Mouse (Mus musculus) forebrain, embryonic 10.5 days (tissue): Measurements from ENCODE around the gene Hivep3. TPM values are rescaled to one million over a fixed set of nuclear protein-coding genes. Genes with fewer than 3 reads are reported as not detected.
A peak's percentile ranks its signal among the peaks of the same experiment; 100 is the strongest.

Experiments
- DNase-seq: peaks from one replicate; pipeline ENCODE4 v3.0.0-alpha.2; 2017; ENCODE audit warnings: low spot score; ENCODE audit errors: extremely low spot score
- H3K27ac ChIP-seq: fragments of 300-500 bp; sonication (generic); 2 replicates; pipeline ENCODE4 v1.5.1; 2016; ENCODE audit warnings: mild to moderate bottlenecking
- H3K27me3 ChIP-seq: fragments of 300-500 bp; sonication (generic); 2 replicates; pipeline ENCODE4 v1.6.1; 2016; ENCODE audit warnings: mild to moderate bottlenecking; ENCODE audit not compliant: poor library complexity, severe bottlenecking
- H3K36me3 ChIP-seq: fragments of 300-500 bp; sonication (generic); replicated peaks from 2 replicates; pipeline ENCODE4 v1.6.1; 2016; ENCODE audit warnings: mild to moderate bottlenecking, moderate library complexity
- H3K4me1 ChIP-seq: fragments of 300-500 bp; sonication (generic); 2 replicates; pipeline ENCODE4 v1.6.1; 2016
- H3K4me3 ChIP-seq: fragments of 300-500 bp; sonication (generic); 2 replicates; pipeline ENCODE4 v1.5.1; 2016; ENCODE audit warnings: mild to moderate bottlenecking, moderate library complexity
- H3K9me3 ChIP-seq: fragments of 300-500 bp; sonication (generic); 2 replicates; pipeline ENCODE4 v1.6.1; 2016; ENCODE audit warnings: mild to moderate bottlenecking, moderate library complexity
- WGBS: fragments of 180-500 bp; shearing (Covaris S2); methylation state at CpG from one replicate; pipeline ENCODE4 v1.1.7; 2016; 5-methylcytosine and 5-hydroxymethylcytosine counted together
- polyA plus RNA-seq: library from polyadenylated mRNA; unstranded; fragments of >200 nt; fragmentation: Nextera tagmentation; extraction: Ambion mirVana; gene quantifications from 2 replicates; pipeline ENCODE4 v1.2.1, GENCODE M21; 2016

The Hivep3 gene
- polyA plus RNA-seq, 1 experiment from 2014 or later: 1.4 TPM

GRCm38 (mm10) chr4:120083700-120084099 is 350.1 kb downstream of the Hivep3 start:
- H3K4me1 ChIP-seq: no peaks in the 10 kb centered on the region
- H3K9me3 ChIP-seq: no peaks in the 10 kb centered on the region
- H3K4me3 ChIP-seq: no peak overlapping the region
- H3K36me3 ChIP-seq: no peaks in the 10 kb centered on the region
- DNase-seq: no peak
- WGBS: 88% methylated on average over 3 of the region's 3 CpGs
- no peaks in the 10 kb centered on the region for H3K27me3 ChIP-seq
- no peak overlapping the region for H3K27ac ChIP-seq

- Histone ChIP-seq H3K27me3 (no peaks in the 10 kb centered on the region), H3K27ac (no peak overlapping the region), H3K36me3 (no peaks in the 10 kb centered on the region), H3K4me3 (no peak overlapping the region), H3K9me3 (no peaks in the 10 kb centered on the region), H3K4me1 (peaks cover 13% of the 10 kb centered on the region)
- WGBS: 89% methylated on average over 8 of the region's 8 CpGs
- no peak for DNase-seq
These were observed 356.0 kb downstream of the Hivep3 start for GRCm38 (mm10) chr4:120089536-120089935.

DNA sequence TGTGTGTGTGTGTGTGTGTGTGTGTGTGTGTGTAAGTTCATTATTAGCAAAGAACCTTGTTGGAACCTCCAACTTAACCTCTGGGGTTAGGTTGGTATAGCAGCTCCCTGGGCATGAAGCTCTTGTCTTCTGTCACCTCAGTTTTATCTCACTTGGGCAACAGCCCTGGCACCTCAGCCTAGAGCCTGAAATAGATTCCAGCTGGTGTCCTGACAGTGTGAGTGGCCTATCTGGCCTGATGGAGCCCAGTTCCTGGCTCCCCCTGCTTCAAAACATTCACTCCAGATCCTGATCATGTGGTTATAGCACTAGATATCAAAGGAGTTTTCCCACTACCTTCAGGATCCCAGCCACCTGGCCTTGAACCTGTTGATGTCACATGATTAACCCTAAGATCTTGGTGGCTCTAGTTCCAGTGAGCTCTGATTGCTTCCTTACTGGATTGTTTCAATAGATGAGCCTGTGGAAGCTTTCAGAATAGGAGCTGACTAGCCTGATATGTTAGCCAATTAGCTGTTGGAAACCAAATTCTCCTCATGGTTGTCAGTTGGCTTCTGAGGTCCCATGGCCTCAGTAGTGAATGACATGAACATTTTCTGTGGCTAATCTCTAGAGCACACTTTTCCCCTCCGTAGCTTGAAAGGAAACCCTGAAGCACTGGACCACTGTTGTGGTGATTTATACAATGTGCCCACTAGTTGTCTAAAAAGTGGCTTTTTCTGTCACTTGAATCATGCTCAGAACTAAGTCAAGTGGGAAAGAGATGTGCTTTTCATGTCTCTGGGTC is 358.6 kb downstream of the Hivep3 start:
- H3K27me3 ChIP-seq: no peaks in the 10 kb centered on the region
- H3K27ac ChIP-seq: no peak overlapping the region
- DNase-seq: no peak
- 86% methylated on average over 1 of the region's 1 CpGs for WGBS
- H3K4me1 ChIP-seq: peaks cover 13% of the 10 kb centered on the region
- no peaks in the 10 kb centered on the region for H3K36me3 ChIP-seq
- no peaks in the 10 kb centered on the region for H3K9me3 ChIP-seq
- H3K4me3 ChIP-seq: no peak overlapping the region

- DNase-seq: no peak
- H3K9me3 ChIP-seq: peaks cover 15% of the 10 kb centered on the region; the same call in 1 of the 2 replicates
- 91% methylated on average over 19 of the region's 19 CpGs for WGBS
- H3K4me3 ChIP-seq: no peak overlapping the region
- no peaks in the 10 kb centered on the region for H3K27me3 ChIP-seq
- H3K36me3 ChIP-seq: no peaks in the 10 kb centered on the region
- H3K27ac ChIP-seq: no peak overlapping the region
- no peaks in the 10 kb centered on the region for H3K4me1 ChIP-seq
These were observed 363.4 kb downstream of the Hivep3 start for GRCm38 (mm10) chr4:120096935-120097334.

- DNase-seq: no peak
- no peaks in the 10 kb centered on the region for H3K27me3 ChIP-seq
- H3K27ac ChIP-seq: no peak overlapping the region
- H3K4me1 ChIP-seq: no peaks in the 10 kb centered on the region
- peaks cover 15% of the 10 kb centered on the region; the same call in 1 of the 2 replicates for H3K9me3 ChIP-seq
- H3K36me3 ChIP-seq: no peaks in the 10 kb centered on the region
- no peak overlapping the region for H3K4me3 ChIP-seq
These were observed 367.6 kb downstream of the Hivep3 start for GRCm38 (mm10) chr4:120101186-120101585.

GRCm38 (mm10) chr4:120104599-120104998 is 371.0 kb downstream of the Hivep3 start:
- Histone ChIP-seq H3K27me3 (no peaks in the 10 kb centered on the region), H3K27ac (no peak overlapping the region), H3K36me3 (no peaks in the 10 kb centered on the region), H3K4me1 (no peaks in the 10 kb centered on the region), H3K9me3 (no peaks in the 10 kb centered on the region; the same call in 1 of the 2 replicates), H3K4me3 (no peak overlapping the region)
- DNase-seq: peak; percentile 23
- WGBS: 53% methylated on average over 5 of the region's 5 CpGs

GRCm38 (mm10) chr4:120106362-120106761 is 372.8 kb downstream of the Hivep3 start:
- 91% methylated on average over 3 of the region's 3 CpGs for WGBS
- no peak overlapping the region for H3K4me3 ChIP-seq
- no peaks in the 10 kb centered on the region for H3K4me1 ChIP-seq
- no peaks in the 10 kb centered on the region for H3K36me3 ChIP-seq
- no peaks in the 10 kb centered on the region for H3K27me3 ChIP-seq
- H3K9me3 ChIP-seq: no peaks in the 10 kb centered on the region
- H3K27ac ChIP-seq: no peak overlapping the region
- no peak for DNase-seq

GRCm38 (mm10) chr4:120107787-120108186 is 374.2 kb downstream of the Hivep3 start:
- no peaks in the 10 kb centered on the region for H3K27me3 ChIP-seq
- H3K4me3 ChIP-seq: no peak overlapping the region
- DNase-seq: no peak
- H3K4me1 ChIP-seq: no peaks in the 10 kb centered on the region
- H3K36me3 ChIP-seq: no peaks in the 10 kb centered on the region
- no peaks in the 10 kb centered on the region for H3K9me3 ChIP-seq
- WGBS: 82% methylated on average over 8 of the region's 8 CpGs
- H3K27ac ChIP-seq: no peak overlapping the region

GRCm38 (mm10) chr4:120115516-120115915 is 381.9 kb downstream of the Hivep3 start:
- no peak overlapping the region for H3K4me3 ChIP-seq
- no peak overlapping the region for H3K27ac ChIP-seq
- H3K27me3 ChIP-seq: no peaks in the 10 kb centered on the region
- H3K36me3 ChIP-seq: no peaks in the 10 kb centered on the region
- WGBS: 88% methylated on average over 3 of the region's 3 CpGs
- no peak for DNase-seq
- H3K9me3 ChIP-seq: no peaks in the 10 kb centered on the region; the same call in 1 of the 2 replicates
- no peaks in the 10 kb centered on the region for H3K4me1 ChIP-seq

DNA sequence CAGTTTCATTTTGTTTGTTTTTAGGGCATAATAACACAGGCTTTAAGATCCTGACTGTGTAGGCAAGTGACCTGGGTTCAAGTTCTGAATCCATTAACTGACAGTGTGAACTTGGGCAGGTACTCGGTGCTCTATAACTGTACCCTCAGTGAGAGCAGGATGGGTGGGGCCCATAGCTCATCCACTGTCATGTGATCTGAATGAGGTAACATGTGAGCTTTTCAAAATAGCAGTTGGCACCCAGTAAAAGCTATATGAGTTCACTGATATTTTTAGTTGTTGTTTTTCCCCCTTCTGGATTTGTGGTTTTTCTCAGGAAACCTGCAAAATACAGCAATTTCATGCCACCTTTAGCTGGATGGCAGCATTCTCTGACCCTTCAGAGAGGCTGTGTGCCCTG is 382.7 kb downstream of the Hivep3 start:
- H3K27me3 ChIP-seq: no peaks in the 10 kb centered on the region
- H3K4me3 ChIP-seq: no peak overlapping the region
- WGBS: 94% methylated on average over 1 of the region's 1 CpGs

GRCm38 (mm10) chr4:120120276-120120675 is 386.7 kb downstream of the Hivep3 start:
- Histone ChIP-seq H3K36me3 (no peaks in the 10 kb centered on the region), H3K9me3 (no peaks in the 10 kb centered on the region; the same call in 1 of the 2 replicates), H3K27me3 (no peaks in the 10 kb centered on the region), H3K4me3 (no peak overlapping the region), H3K4me1 (no peaks in the 10 kb centered on the region), H3K27ac (no peak overlapping the region)
- peak; percentile 35 for DNase-seq
- 33% methylated on average over 8 of the region's 8 CpGs for WGBS

More for the DNA sequence above, 382.7 kb downstream of the Hivep3 start:
- H3K9me3 ChIP-seq: no peaks in the 10 kb centered on the region; the same call in 1 of the 2 replicates
- DNase-seq: no peak
- no peak overlapping the region for H3K27ac ChIP-seq
- no peaks in the 10 kb centered on the region for H3K4me1 ChIP-seq
- no peaks in the 10 kb centered on the region for H3K36me3 ChIP-seq

DNA sequence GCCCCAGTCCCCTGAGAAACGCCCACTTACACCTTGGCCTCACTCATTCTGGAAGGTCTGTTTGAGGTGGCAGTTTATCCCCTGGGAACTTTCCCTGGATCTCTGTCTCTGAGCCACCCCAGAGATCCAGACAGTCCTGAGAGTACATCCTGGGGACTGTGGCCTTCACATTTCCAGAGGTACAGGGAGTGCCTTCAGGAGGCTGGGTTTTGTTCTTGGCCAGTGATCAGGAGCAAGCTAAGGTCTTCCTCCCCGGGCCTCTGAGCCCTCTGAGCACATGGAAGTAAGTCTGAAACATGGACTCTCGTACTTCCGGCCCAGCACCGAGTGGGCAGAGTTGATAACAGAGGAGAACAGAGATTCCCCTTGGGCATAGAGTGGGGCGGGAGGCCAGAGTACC is 391.1 kb downstream of the Hivep3 start:
- Histone ChIP-seq H3K4me1 (no peaks in the 10 kb centered on the region), H3K4me3 (no peak overlapping the region), H3K9me3 (no peaks in the 10 kb centered on the region), H3K27me3 (no peaks in the 10 kb centered on the region), H3K36me3 (no peaks in the 10 kb centered on the region), H3K27ac (no peak overlapping the region)
- 77% methylated on average over 6 of the region's 6 CpGs for WGBS
- DNase-seq: no peak

DNA sequence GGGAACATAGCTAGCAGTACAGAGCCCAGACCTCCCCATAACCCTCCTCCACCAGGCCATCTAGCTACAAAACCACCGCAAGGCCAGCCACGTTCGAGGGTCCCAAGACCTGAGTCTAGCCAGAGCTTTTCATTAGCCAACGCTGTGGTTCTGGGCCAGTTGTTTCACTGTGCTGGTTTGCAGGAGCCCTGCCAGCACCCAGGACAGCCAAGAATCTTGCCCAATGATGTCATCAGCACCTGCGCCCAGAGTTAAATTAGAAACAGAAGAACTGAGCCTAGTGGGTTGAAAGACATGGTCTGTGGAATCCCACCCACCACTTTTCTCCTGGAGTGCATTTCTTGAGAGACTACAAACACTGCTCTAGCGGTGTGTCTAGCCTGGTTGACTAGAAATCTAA is 392.5 kb downstream of the Hivep3 start:
- WGBS: 93% methylated on average over 6 of the region's 6 CpGs
- H3K4me3 ChIP-seq: no peak overlapping the region

More for the DNA sequence above, 392.5 kb downstream of the Hivep3 start:
- no peak for DNase-seq
- peaks cover 6% of the 10 kb centered on the region; the same call in 1 of the 2 replicates for H3K4me1 ChIP-seq
- H3K27ac ChIP-seq: no peak overlapping the region
- H3K36me3 ChIP-seq: no peaks in the 10 kb centered on the region
- H3K27me3 ChIP-seq: no peaks in the 10 kb centered on the region
- H3K9me3 ChIP-seq: no peaks in the 10 kb centered on the region
